Mouse (Mus musculus) intestine, embryonic 14.5 days (tissue): ENCODE measurements around the gene Gm21149. TPM values are rescaled to one million over a fixed set of nuclear protein-coding genes. Genes with fewer than 3 reads are reported as not detected.
"Not testable (repeated sequence)": the region's sequence is repeated elsewhere in the genome, so short reads cannot be mapped to it uniquely, and the experiment has no call there.

ENCODE experiments used
- ATAC-seq: fragments of 200-750 bp; cut with Nextera tagmentation; replicated peaks from 2 replicates; pipeline ENCODE4 v1.8.0; 2017; ENCODE audit warnings: low read depth, moderate number of reproducible peaks, moderate TSS enrichment, moderate library complexity; ENCODE audit not compliant: low FRiP score, low TSS enrichment
- DNase-seq: peaks from one replicate; pipeline ENCODE4 v3.0.0-alpha.2; 2018; ENCODE audit warnings: low spot score
- H3K27ac ChIP-seq: fragments of 300-500 bp; sonication (generic); 2 replicates; pipeline ENCODE4 v1.5.1; 2014; ENCODE audit warnings: low read depth, mild to moderate bottlenecking, control low read depth
- H3K27me3 ChIP-seq: fragments of 300-500 bp; sonication (generic); replicated peaks from 2 replicates; pipeline ENCODE4 v1.6.1; 2014; ENCODE audit warnings: low read length, control low read depth; ENCODE audit not compliant: control insufficient read depth, insufficient read depth
- H3K36me3 ChIP-seq: fragments of 300-500 bp; sonication (generic); 2 replicates; pipeline ENCODE4 v1.6.1; 2014; ENCODE audit warnings: low read length, control low read depth; ENCODE audit not compliant: control insufficient read depth, insufficient read depth
- H3K4me1 ChIP-seq: fragments of 300-500 bp; sonication (generic); replicated peaks from 2 replicates; pipeline ENCODE4 v1.6.1; 2014; ENCODE audit warnings: low read length, control low read depth, mixed read lengths; ENCODE audit not compliant: control insufficient read depth, insufficient read depth
- H3K4me2 ChIP-seq: fragments of 300-500 bp; sonication (generic); 2 replicates; pipeline ENCODE4 v1.6.1; 2014; ENCODE audit warnings: low read length
- H3K4me3 ChIP-seq: fragments of 300-500 bp; sonication (generic); 2 replicates; pipeline ENCODE4 v1.5.1; 2014; ENCODE audit warnings: low read depth, low read length, control low read depth, mixed read lengths
- H3K9ac ChIP-seq: fragments of 300-500 bp; sonication (generic); 2 replicates; pipeline ENCODE4 v1.6.1; 2014; ENCODE audit warnings: mild to moderate bottlenecking, low read length
- H3K9me3 ChIP-seq: fragments of 300-500 bp; sonication (generic); 2 replicates; pipeline ENCODE4 v1.6.1; 2016; ENCODE audit warnings: low read length, control low read depth; ENCODE audit not compliant: control insufficient read depth
- WGBS: fragments of 180-500 bp; shearing (Covaris S2); extraction: QIAGEN DNeasy Blood & Tissue Kit; methylation state at CpG from one replicate; pipeline ENCODE4 v1.1.7; 2014; 5-methylcytosine and 5-hydroxymethylcytosine counted together
- polyA plus RNA-seq: library from polyadenylated mRNA; unstranded; fragments of >200 nt; fragmentation: Nextera tagmentation; extraction: Ambion mirVana; gene quantifications from 2 replicates; pipeline ENCODE4 v1.2.1, GENCODE M21; 2014

The Gm21149 gene
- polyA plus RNA-seq, 1 experiment from 2014 or later: 0.15 TPM

GRCm38 (mm10) chr5:15483576-15483975 is 7.3 kb upstream of the Gm21149 start:
- not testable (repeated sequence) for H3K27me3 ChIP-seq, H3K9ac ChIP-seq, H3K4me2 ChIP-seq, ATAC-seq, H3K4me1 ChIP-seq, H3K36me3 ChIP-seq, DNase-seq, H3K9me3 ChIP-seq, H3K4me3 ChIP-seq, H3K27ac ChIP-seq
- 54% methylated on average over 4 of the region's 4 CpGs for WGBS

GRCm38 (mm10) chr5:15482815-15483214 is 6.5 kb upstream of the Gm21149 start:
- not testable (repeated sequence) for H3K4me1 ChIP-seq, H3K9me3 ChIP-seq, H3K27me3 ChIP-seq, H3K27ac ChIP-seq, H3K36me3 ChIP-seq, H3K9ac ChIP-seq, DNase-seq, H3K4me2 ChIP-seq, H3K4me3 ChIP-seq, ATAC-seq
- 65% methylated on average over 2 of the region's 2 CpGs for WGBS

- not testable (repeated sequence) for H3K9me3 ChIP-seq, H3K9ac ChIP-seq, H3K27me3 ChIP-seq, H3K27ac ChIP-seq, DNase-seq, H3K4me2 ChIP-seq, H3K4me3 ChIP-seq, ATAC-seq, H3K36me3 ChIP-seq, H3K4me1 ChIP-seq
- WGBS: 62% methylated on average over 1 of the region's 1 CpGs
Measured at GRCm38 (mm10) chr5:15470141-15470540, 6.2 kb downstream of the Gm21149 start.

GRCm38 (mm10) chr5:15467768-15468167 is 8.6 kb downstream of the Gm21149 start:
- H3K9ac ChIP-seq, H3K9me3 ChIP-seq, H3K4me3 ChIP-seq, H3K4me1 ChIP-seq, DNase-seq, H3K36me3 ChIP-seq, H3K27ac ChIP-seq, H3K4me2 ChIP-seq, H3K27me3 ChIP-seq, ATAC-seq: not testable (repeated sequence)
- WGBS: 58% methylated on average over 6 of the region's 6 CpGs

GRCm38 (mm10) chr5:15466218-15466617 is 10.1 kb downstream of the Gm21149 start:
- DNase-seq, ATAC-seq, H3K9ac ChIP-seq, H3K36me3 ChIP-seq, H3K4me2 ChIP-seq, H3K27me3 ChIP-seq, H3K4me1 ChIP-seq, H3K27ac ChIP-seq, H3K9me3 ChIP-seq, H3K4me3 ChIP-seq: not testable (repeated sequence)
- 60% methylated on average over 1 of the region's 1 CpGs for WGBS

GRCm38 (mm10) chr5:15463561-15463960 is 12.8 kb downstream of the Gm21149 start:
- not testable (repeated sequence) for H3K36me3 ChIP-seq, H3K9ac ChIP-seq, ATAC-seq, H3K4me2 ChIP-seq, H3K27me3 ChIP-seq, DNase-seq, H3K27ac ChIP-seq, H3K9me3 ChIP-seq, H3K4me1 ChIP-seq, H3K4me3 ChIP-seq
- WGBS: 25% methylated on average over 1 of the region's 2 CpGs

- not testable (repeated sequence) for H3K9ac ChIP-seq, H3K4me3 ChIP-seq, H3K27ac ChIP-seq, ATAC-seq, H3K36me3 ChIP-seq, DNase-seq, H3K4me1 ChIP-seq, H3K27me3 ChIP-seq, H3K4me2 ChIP-seq
- peaks cover 10% of the 10 kb centered on the region for H3K9me3 ChIP-seq
- WGBS: 61% methylated on average over 8 of the region's 8 CpGs
Measured at GRCm38 (mm10) chr5:15461613-15462012, 14.7 kb downstream of the Gm21149 start.

GRCm38 (mm10) chr5:15457865-15458571 is 18.3 kb downstream of the Gm21149 start:
- H3K9me3 ChIP-seq: peaks cover 10% of the 10 kb centered on the region
- H3K27me3 ChIP-seq, DNase-seq, H3K4me1 ChIP-seq, H3K4me2 ChIP-seq, H3K4me3 ChIP-seq, H3K36me3 ChIP-seq, H3K9ac ChIP-seq, ATAC-seq, H3K27ac ChIP-seq: not testable (repeated sequence)
- 80% methylated on average over 3 of the region's 5 CpGs for WGBS
